Mouse (Mus musculus) myocyte (in vitro differentiated cells): Measurements from ENCODE around the gene Smu1.

Source experiments
- CEBPB ChIP-seq: IDR thresholded peaks from 2 replicates; pipeline ENCODE4 v1.6.1; 2011; ENCODE audit warnings: mild to moderate bottlenecking, moderate library complexity; ENCODE audit not compliant: poor library complexity, insufficient read depth, severe bottlenecking
- POLR2A ChIP-seq: IDR thresholded peaks from one replicate; pipeline ENCODE4 v1.6.1; 2011; ENCODE audit warnings: low read depth, mild to moderate bottlenecking, control low read depth, moderate library complexity; ENCODE audit not compliant: insufficient read length

- no peak for TF ChIP-seq POLR2A
- TF ChIP-seq CEBPB: no peak
Observed at GRCm38 (mm10) chr4:40783049-40783448, 25.3 kb upstream of the Smu1 start.
